Mouse (Mus musculus) kidney, embryonic 16.5 days (tissue): Measurements from ENCODE around the gene Spsb1. TPM values are rescaled to one million over a fixed set of nuclear protein-coding genes. Genes with fewer than 3 reads are reported as not detected.
A peak's percentile ranks its signal among the peaks of the same experiment; 100 is the strongest.

Source experiments
- ATAC-seq: fragments of 200-750 bp; cut with Nextera tagmentation; 2 replicates; pipeline ENCODE4 v1.8.0; 2017; ENCODE audit warnings: moderate TSS enrichment; ENCODE audit not compliant: low FRiP score, low TSS enrichment
- H3K27ac ChIP-seq: fragments of 300-500 bp; sonication (generic); 2 replicates; pipeline ENCODE4 v1.5.1; 2014; ENCODE audit warnings: low read length
- H3K27me3 ChIP-seq: fragments of 300-500 bp; sonication (generic); 2 replicates; pipeline ENCODE4 v1.6.1; 2014; ENCODE audit warnings: low read length, control low read depth, mixed read lengths; ENCODE audit not compliant: insufficient read depth
- H3K36me3 ChIP-seq: fragments of 300-500 bp; sonication (generic); 2 replicates; pipeline ENCODE4 v1.6.1; 2014; ENCODE audit warnings: low read length, control low read depth, mixed read lengths; ENCODE audit not compliant: insufficient read depth
- H3K4me1 ChIP-seq: fragments of 300-500 bp; sonication (generic); 2 replicates; pipeline ENCODE4 v1.6.1; 2014; ENCODE audit warnings: low read length, control low read depth, mixed read lengths; ENCODE audit not compliant: insufficient read depth
- H3K4me2 ChIP-seq: fragments of 300-500 bp; sonication (generic); replicated peaks from 2 replicates; pipeline ENCODE4 v1.6.1; 2014; ENCODE audit warnings: low read depth, low read length
- H3K4me3 ChIP-seq: fragments of 300-500 bp; sonication (generic); 2 replicates; pipeline ENCODE4 v1.5.1; 2014; ENCODE audit warnings: mild to moderate bottlenecking, low read length
- H3K9ac ChIP-seq: fragments of 300-500 bp; sonication (generic); replicated peaks from 2 replicates; pipeline ENCODE4 v1.6.1; 2014; ENCODE audit warnings: low read length
- H3K9me3 ChIP-seq: fragments of 300-500 bp; sonication (generic); 2 replicates; pipeline ENCODE4 v1.6.1; 2016; ENCODE audit warnings: low read length, control low read depth
- WGBS: fragments of 180-500 bp; shearing (Covaris S2); extraction: QIAGEN DNeasy Blood & Tissue Kit; methylation state at CpG from one replicate; pipeline ENCODE4 v1.1.7; 2014; 5-methylcytosine and 5-hydroxymethylcytosine counted together
- polyA plus RNA-seq: library from polyadenylated mRNA; unstranded; fragments of >200 nt; fragmentation: Nextera tagmentation; extraction: Ambion mirVana; gene quantifications from 2 replicates; pipeline ENCODE4 v1.2.1, GENCODE M21; 2015

Spsb1 gene
- polyA plus RNA-seq, 1 experiment from 2014 or later: 10.9 TPM

GRCm38 (mm10) chr4:149996440-149996839 is 41.6 kb upstream of the Spsb1 start:
- ATAC-seq: no peak
- Histone ChIP-seq H3K9me3 (no peaks in the 10 kb centered on the region), H3K4me3 (no peak overlapping the region), H3K9ac (no peak overlapping the region; the same call in 1 of the 2 replicates), H3K4me1 (peaks cover 45% of the 10 kb centered on the region), H3K27ac (no peak overlapping the region; the same call in 1 of the 2 replicates), H3K4me2 (no peak overlapping the region), H3K27me3 (no peaks in the 10 kb centered on the region), H3K36me3 (no peaks in the 10 kb centered on the region)
- 54% methylated on average over 7 of the region's 7 CpGs for WGBS

GRCm38 (mm10) chr4:149995911-149996310 is 41.1 kb upstream of the Spsb1 start:
- Histone ChIP-seq H3K4me3 (no peak overlapping the region), H3K4me2 (no peak overlapping the region), H3K4me1 (peaks cover 45% of the 10 kb centered on the region), H3K36me3 (no peaks in the 10 kb centered on the region), H3K27me3 (no peaks in the 10 kb centered on the region), H3K9ac (no peak overlapping the region; the same call in 1 of the 2 replicates), H3K9me3 (no peaks in the 10 kb centered on the region), H3K27ac (no peak overlapping the region; the same call in 1 of the 2 replicates)
- ATAC-seq: no peak
- 87% methylated on average over 7 of the region's 7 CpGs for WGBS

GRCm38 (mm10) chr4:149994218-149994617 is 39.4 kb upstream of the Spsb1 start:
- H3K36me3 ChIP-seq: no peaks in the 10 kb centered on the region
- H3K4me2 ChIP-seq: no peak overlapping the region
- ATAC-seq: no peak
- no peaks in the 10 kb centered on the region for H3K27me3 ChIP-seq
- no peak overlapping the region for H3K4me3 ChIP-seq
- no peak overlapping the region for H3K9ac ChIP-seq
- no peak overlapping the region for H3K27ac ChIP-seq
- 91% methylated on average over 10 of the region's 10 CpGs for WGBS
- H3K4me1 ChIP-seq: peaks cover 44% of the 10 kb centered on the region
- no peaks in the 10 kb centered on the region for H3K9me3 ChIP-seq

GRCm38 (mm10) chr4:149992670-149993032 is 37.8 kb upstream of the Spsb1 start:
- Histone ChIP-seq H3K4me1 (peaks cover 44% of the 10 kb centered on the region), H3K4me2 (no peak overlapping the region), H3K36me3 (0 out of 2 replicates have a peak, but pooled peaks cover 2% of the 10 kb centered on the region), H3K27ac (no peak overlapping the region), H3K9ac (no peak overlapping the region), H3K9me3 (no peaks in the 10 kb centered on the region), H3K4me3 (no peak overlapping the region), H3K27me3 (no peaks in the 10 kb centered on the region)
- WGBS: 81% methylated on average over 8 of the region's 8 CpGs
- no peak for ATAC-seq

GRCm38 (mm10) chr4:149991755-149992669 is 37.2 kb upstream of the Spsb1 start:
- peaks cover 44% of the 10 kb centered on the region for H3K4me1 ChIP-seq
- WGBS: 79% methylated on average over 13 of the region's 13 CpGs
- no peak overlapping the region for H3K4me2 ChIP-seq
- 0 out of 2 replicates have a peak, but pooled peaks cover 2% of the 10 kb centered on the region for H3K36me3 ChIP-seq
- peak overlapping the region; percentile 23; the same call in 1 of the 2 replicates for H3K9ac ChIP-seq
- H3K9me3 ChIP-seq: no peaks in the 10 kb centered on the region
- no peak overlapping the region for H3K27ac ChIP-seq
- H3K4me3 ChIP-seq: no peak overlapping the region
- H3K27me3 ChIP-seq: no peaks in the 10 kb centered on the region
- no peak for ATAC-seq

GRCm38 (mm10) chr4:149990954-149991633 is 36.3 kb upstream of the Spsb1 start:
- ATAC-seq: peak; percentile 53
- peaks cover 36% of the 10 kb centered on the region for H3K4me1 ChIP-seq
- H3K27ac ChIP-seq: peak overlapping the region; percentile 91
- H3K4me2 ChIP-seq: 0 out of 2 replicates have a peak overlapping the region, but pooled peaks have one; percentile 20
- H3K4me3 ChIP-seq: 0 out of 2 replicates have a peak overlapping the region, but pooled peaks have one; percentile 7
- H3K9ac ChIP-seq: peak overlapping the region; percentile 56
- 0 out of 2 replicates have a peak, but pooled peaks cover 2% of the 10 kb centered on the region for H3K36me3 ChIP-seq
- no peaks in the 10 kb centered on the region for H3K27me3 ChIP-seq
- WGBS: 28% methylated on average over 9 of the region's 9 CpGs
- no peaks in the 10 kb centered on the region for H3K9me3 ChIP-seq

- H3K9me3 ChIP-seq: no peaks in the 10 kb centered on the region
- ATAC-seq: peak; percentile 47
- H3K27me3 ChIP-seq: no peaks in the 10 kb centered on the region
- peak overlapping the region; percentile 7; the same call in 1 of the 2 replicates for H3K4me3 ChIP-seq
- 11% methylated on average over 8 of the region's 8 CpGs for WGBS
- H3K4me1 ChIP-seq: peaks cover 32% of the 10 kb centered on the region
- peak overlapping the region; percentile 56 for H3K9ac ChIP-seq
- H3K4me2 ChIP-seq: peak overlapping the region; percentile 20; the same call in 1 of the 2 replicates
- H3K27ac ChIP-seq: peak overlapping the region; percentile 91
- 0 out of 2 replicates have a peak, but pooled peaks cover 2% of the 10 kb centered on the region for H3K36me3 ChIP-seq
These were observed 35.5 kb upstream of the Spsb1 start for GRCm38 (mm10) chr4:149990212-149990953.

- Histone ChIP-seq H3K9me3 (no peaks in the 10 kb centered on the region), H3K36me3 (peaks cover 3% of the 10 kb centered on the region; the same call in 1 of the 2 replicates), H3K4me1 (peaks cover 32% of the 10 kb centered on the region), H3K4me3 (peak overlapping the region; percentile 36), H3K27ac (peak overlapping the region; percentile 92), H3K9ac (peak overlapping the region; percentile 63), H3K4me2 (peak overlapping the region; percentile 60), H3K27me3 (no peaks in the 10 kb centered on the region)
- 1% methylated on average over 21 of the region's 21 CpGs for WGBS
- peak; percentile 89 for ATAC-seq
These were observed 34.2 kb upstream of the Spsb1 start for GRCm38 (mm10) chr4:149988931-149989556.

GRCm38 (mm10) chr4:149988301-149988700 is 33.5 kb upstream of the Spsb1 start:
- 76% methylated on average over 6 of the region's 6 CpGs for WGBS
- peak overlapping the region; percentile 60 for H3K4me2 ChIP-seq
- peaks cover 32% of the 10 kb centered on the region for H3K4me1 ChIP-seq
- peak overlapping the region; percentile 92 for H3K27ac ChIP-seq
- H3K9me3 ChIP-seq: no peaks in the 10 kb centered on the region
- H3K9ac ChIP-seq: peak overlapping the region; percentile 63
- peaks cover 8% of the 10 kb centered on the region for H3K36me3 ChIP-seq
- H3K4me3 ChIP-seq: peak overlapping the region; percentile 36; the same call in 1 of the 2 replicates
- no peaks in the 10 kb centered on the region for H3K27me3 ChIP-seq
- ATAC-seq: no peak
